Mouse (Mus musculus): ENCODE results near the gene Zfp410. TPM values are rescaled to one million over a fixed set of nuclear protein-coding genes. Genes with fewer than 3 reads are reported as not detected.
"Not testable (repeated sequence)": the region's sequence is repeated elsewhere in the genome, so short reads cannot be mapped to it uniquely, and the experiment has no call there.

Zfp410 gene
- total RNA-seq, 2 experiments from 2014 or later, result 15.3 to 17.4 TPM

- intact Hi-C loops (cut with DNase I; ENCODE audit: low total_unique reads), result no loop called here
Observed at GRCm38 (mm10) chr12:84347192-84347591, 30.5 kb downstream of the Zfp410 start.

GRCm38 (mm10) chr12:84358699-84359098, 42.0 kb downstream of the Zfp410 start:
- DNase-seq; intact Hi-C loops (cut with DNase I; ENCODE audit: low total_unique reads): not testable (repeated sequence)

More at GRCm38 (mm10) chr12:84347192-84347591, 30.5 kb downstream of the Zfp410 start:
- DNase-seq, result no peak

GRCm38 (mm10) chr12:84361555-84362489, 45.2 kb downstream of the Zfp410 start, which contains the start of the genes Coq6 and Fam161b:
Gene Coq6 (plus strand): TSS chr12:84361657.
Gene Fam161b (minus strand): TSS chr12:84361833.
- intact Hi-C loops (cut with DNase I; ENCODE audit: low total_unique reads), result no loop called here
- DNase-seq, result peak; percentile 95

- intact Hi-C loops (cut with DNase I; ENCODE audit: low total_unique reads), result no loop called here
- DNase-seq, result no peak
Observed at GRCm38 (mm10) chr12:84362872-84363271, 46.2 kb downstream of the Zfp410 start.

GRCm38 (mm10) chr12:84364291-84364690, 47.6 kb downstream of the Zfp410 start:
- intact Hi-C loops (cut with DNase I; ENCODE audit: low total_unique reads), result no loop called here
- DNase-seq, result no peak

- intact Hi-C loops (cut with DNase I; ENCODE audit: low total_unique reads), result no loop called here
- DNase-seq, result no peak
Observed at GRCm38 (mm10) chr12:84365137-84365536, 48.5 kb downstream of the Zfp410 start.

- intact Hi-C loops (cut with DNase I; ENCODE audit: low total_unique reads), result no loop called here
- no peak for DNase-seq
Observed at GRCm38 (mm10) chr12:84366971-84367370, 50.3 kb downstream of the Zfp410 start.

- intact Hi-C loops (cut with DNase I; ENCODE audit: low total_unique reads), result no loop called here
Observed at GRCm38 (mm10) chr12:84371647-84372046, 55.0 kb downstream of the Zfp410 start.

GRCm38 (mm10) chr12:84373831-84374481, 57.3 kb downstream of the Zfp410 start:
- DNase-seq, result no peak
- intact Hi-C loops (cut with DNase I; ENCODE audit: low total_unique reads), result no loop called here

More at GRCm38 (mm10) chr12:84371647-84372046, 55.0 kb downstream of the Zfp410 start:
- no peak for DNase-seq

- intact Hi-C loops (cut with DNase I; ENCODE audit: low total_unique reads), result no loop called here
- DNase-seq, result no peak
Observed at GRCm38 (mm10) chr12:84382369-84382768, 65.7 kb downstream of the Zfp410 start.

GRCm38 (mm10) chr12:84384644-84385081, 68.0 kb downstream of the Zfp410 start:
- intact Hi-C loops (cut with DNase I; ENCODE audit: low total_unique reads), result no loop called here
- DNase-seq, result no peak

GRCm38 (mm10) chr12:84385408-84385807, 68.8 kb downstream of the Zfp410 start:
- intact Hi-C loops (cut with DNase I; ENCODE audit: low total_unique reads), result no loop called here
- no peak for DNase-seq

GRCm38 (mm10) chr12:84388097-84388496, 71.4 kb downstream of the Zfp410 start:
- DNase-seq, result no peak
- intact Hi-C loops (cut with DNase I; ENCODE audit: low total_unique reads), result no loop called here

GRCm38 (mm10) chr12:84388774-84389400, 72.2 kb downstream of the Zfp410 start:
- intact Hi-C loops (cut with DNase I; ENCODE audit: low total_unique reads), result no loop called here
- DNase-seq, result no peak

- DNase-seq, result no peak
- intact Hi-C loops (cut with DNase I; ENCODE audit: low total_unique reads), result no loop called here
Observed at GRCm38 (mm10) chr12:84390336-84390735, 73.7 kb downstream of the Zfp410 start.

- intact Hi-C loops (cut with DNase I; ENCODE audit: low total_unique reads), result no loop called here
- DNase-seq, result no peak
Observed at GRCm38 (mm10) chr12:84392681-84393080, 76.0 kb downstream of the Zfp410 start.

Data from gastrocnemius, postnatal 14 days (tissue).